Mouse (Mus musculus) lung, embryonic 14.5 days (tissue): ENCODE data around the gene Nfkb1. TPM values are rescaled to one million over a fixed set of nuclear protein-coding genes. Genes with fewer than 3 reads are reported as not detected.
A peak's percentile ranks its signal among the peaks of the same experiment; 100 is the strongest.

Source experiments
- ATAC-seq: fragments of 200-750 bp; cut with Nextera tagmentation; 2 replicates; pipeline ENCODE4 v1.8.0; 2017; ENCODE audit warnings: mild to moderate bottlenecking, moderate TSS enrichment, moderate library complexity; ENCODE audit not compliant: insufficient read depth
- DNase-seq: peaks from one replicate; pipeline ENCODE4 v3.0.0-alpha.2; 2015
- H3K27ac ChIP-seq: fragments of 300-500 bp; sonication (generic); 2 replicates; pipeline ENCODE4 v1.5.1; 2014; ENCODE audit warnings: low read depth, mild to moderate bottlenecking, moderate library complexity
- H3K27me3 ChIP-seq: fragments of 300-500 bp; sonication (generic); 2 replicates; pipeline ENCODE4 v1.6.1; 2014; ENCODE audit warnings: low read length, control low read depth; ENCODE audit not compliant: insufficient read depth
- H3K36me3 ChIP-seq: fragments of 300-500 bp; sonication (generic); 2 replicates; pipeline ENCODE4 v1.6.1; 2014; ENCODE audit warnings: control low read depth; ENCODE audit not compliant: insufficient read depth
- H3K4me1 ChIP-seq: fragments of 300-500 bp; sonication (generic); 2 replicates; pipeline ENCODE4 v1.6.1; 2014; ENCODE audit warnings: antibody characterized with exemption, control low read depth; ENCODE audit not compliant: insufficient read depth
- H3K4me2 ChIP-seq: fragments of 300-500 bp; sonication (generic); 2 replicates; pipeline ENCODE4 v1.6.1; 2014; ENCODE audit warnings: mild to moderate bottlenecking
- H3K4me3 ChIP-seq: fragments of 300-500 bp; sonication (generic); 2 replicates; pipeline ENCODE4 v1.5.1; 2014; ENCODE audit warnings: low read depth, low read length
- H3K9ac ChIP-seq: fragments of 300-500 bp; sonication (generic); 2 replicates; pipeline ENCODE4 v1.6.1; 2014
- H3K9me3 ChIP-seq: fragments of 300-500 bp; sonication (generic); 2 replicates; pipeline ENCODE4 v1.6.1; 2016; ENCODE audit warnings: low read depth, low read length, control low read depth
- CTCF ChIP-seq: IDR thresholded peaks from 2 replicates; pipeline ENCODE4 v1.5.1; 2016; ENCODE audit warnings: antibody characterized with exemption, low read depth
- WGBS: fragments of 180-500 bp; shearing (Covaris S2); extraction: QIAGEN DNeasy Blood & Tissue Kit; methylation state at CpG from one replicate; pipeline ENCODE4 v1.1.7; 2014; 5-methylcytosine and 5-hydroxymethylcytosine counted together
- polyA plus RNA-seq: library from polyadenylated mRNA; unstranded; fragments of >200 nt; fragmentation: Nextera tagmentation; extraction: Ambion mirVana; gene quantifications from 2 replicates; pipeline ENCODE4 v1.2.1, GENCODE M21; 2014

The Nfkb1 gene
- polyA plus RNA-seq, 1 experiment from 2014 or later: 34.8 TPM

- Histone ChIP-seq H3K4me3 (no peak overlapping the region), H3K4me2 (no peak overlapping the region), H3K27me3 (no peaks in the 10 kb centered on the region), H3K4me1 (no peaks in the 10 kb centered on the region), H3K9ac (no peak overlapping the region), H3K36me3 (peaks cover 16% of the 10 kb centered on the region), H3K27ac (no peak overlapping the region; the same call in 1 of the 2 replicates), H3K9me3 (no peaks in the 10 kb centered on the region)
- TF ChIP-seq CTCF: no peak
- no peak for DNase-seq
- ATAC-seq: peak; percentile 35; the same call in 1 of the 2 replicates
- 79% methylated on average over 16 of the region's 16 CpGs for WGBS
Observed at GRCm38 (mm10) chr3:135640856-135641622, 50.3 kb downstream of the Nfkb1 start.

GRCm38 (mm10) chr3:135640203-135640602 is 51.1 kb downstream of the Nfkb1 start:
- ATAC-seq (no peak), DNase-seq (no peak)
- Histone ChIP-seq H3K9me3 (no peaks in the 10 kb centered on the region), H3K4me2 (no peak overlapping the region), H3K4me3 (no peak overlapping the region), H3K9ac (no peak overlapping the region), H3K4me1 (no peaks in the 10 kb centered on the region), H3K36me3 (peaks cover 16% of the 10 kb centered on the region), H3K27ac (no peak overlapping the region), H3K27me3 (no peaks in the 10 kb centered on the region)
- 71% methylated on average over 5 of the region's 5 CpGs for WGBS
- no peak for TF ChIP-seq CTCF

GRCm38 (mm10) chr3:135637592-135637991 is 53.8 kb downstream of the Nfkb1 start:
- Histone ChIP-seq H3K27ac (no peak overlapping the region), H3K9ac (no peak overlapping the region), H3K9me3 (no peaks in the 10 kb centered on the region), H3K4me2 (no peak overlapping the region), H3K27me3 (no peaks in the 10 kb centered on the region), H3K4me1 (no peaks in the 10 kb centered on the region), H3K4me3 (no peak overlapping the region), H3K36me3 (peaks cover 16% of the 10 kb centered on the region)
- no peak for ATAC-seq
- DNase-seq: no peak
- 56% methylated on average over 5 of the region's 5 CpGs for WGBS
- no peak for TF ChIP-seq CTCF

- no peaks in the 10 kb centered on the region for H3K9me3 ChIP-seq
- ATAC-seq (peak; percentile 36; the same call in 1 of the 2 replicates), DNase-seq (no peak)
- H3K4me1 ChIP-seq: no peaks in the 10 kb centered on the region
- TF ChIP-seq CTCF: no peak
- no peak overlapping the region for H3K27ac ChIP-seq
- H3K36me3 ChIP-seq: peaks cover 16% of the 10 kb centered on the region
- WGBS: 32% methylated on average over 14 of the region's 14 CpGs
- no peak overlapping the region for H3K9ac ChIP-seq
- no peak overlapping the region for H3K4me3 ChIP-seq
- no peaks in the 10 kb centered on the region for H3K27me3 ChIP-seq
- H3K4me2 ChIP-seq: no peak overlapping the region
Observed at GRCm38 (mm10) chr3:135636454-135636853, 54.9 kb downstream of the Nfkb1 start.

- H3K27me3 ChIP-seq: no peaks in the 10 kb centered on the region
- 61% methylated on average over 14 of the region's 14 CpGs for WGBS
- no peak overlapping the region for H3K27ac ChIP-seq
- TF ChIP-seq CTCF: no peak
- DNase-seq: no peak
- H3K4me3 ChIP-seq: no peak overlapping the region
- no peak overlapping the region for H3K9ac ChIP-seq
- no peak overlapping the region for H3K4me2 ChIP-seq
- ATAC-seq: no peak
- no peaks in the 10 kb centered on the region for H3K4me1 ChIP-seq
- H3K36me3 ChIP-seq: peaks cover 11% of the 10 kb centered on the region
- H3K9me3 ChIP-seq: no peaks in the 10 kb centered on the region
Observed at GRCm38 (mm10) chr3:135635646-135636434, 55.5 kb downstream of the Nfkb1 start.

- ATAC-seq (no peak), DNase-seq (no peak)
- Histone ChIP-seq H3K36me3 (peaks cover 10% of the 10 kb centered on the region), H3K27ac (no peak overlapping the region), H3K4me1 (no peaks in the 10 kb centered on the region), H3K27me3 (no peaks in the 10 kb centered on the region), H3K9ac (no peak overlapping the region), H3K4me3 (no peak overlapping the region), H3K9me3 (no peaks in the 10 kb centered on the region), H3K4me2 (no peak overlapping the region)
- TF ChIP-seq CTCF: no peak
- 86% methylated on average over 1 of the region's 1 CpGs for WGBS
Observed at GRCm38 (mm10) chr3:135635030-135635429, 56.3 kb downstream of the Nfkb1 start.

GRCm38 (mm10) chr3:135634275-135634674 is 57.1 kb downstream of the Nfkb1 start:
- Histone ChIP-seq H3K36me3 (peaks cover 3% of the 10 kb centered on the region; the same call in 1 of the 2 replicates), H3K27me3 (no peaks in the 10 kb centered on the region), H3K4me3 (no peak overlapping the region), H3K4me2 (no peak overlapping the region), H3K9me3 (no peaks in the 10 kb centered on the region), H3K27ac (no peak overlapping the region), H3K4me1 (no peaks in the 10 kb centered on the region), H3K9ac (no peak overlapping the region)
- DNase-seq (no peak), ATAC-seq (no peak)
- no peak for TF ChIP-seq CTCF
- WGBS: 58% methylated on average over 3 of the region's 3 CpGs
